Mouse (Mus musculus) megakaryocyte progenitor cell, adult 5-6 weeks (primary cell): Measurements from ENCODE around the gene Mex3b. TPM values are rescaled to one million over a fixed set of nuclear protein-coding genes. Genes with fewer than 3 reads are reported as not detected.
A peak's percentile ranks its signal among the peaks of the same experiment; 100 is the strongest.

ENCODE experiments used
- ATAC-seq: replicated peaks from 2 replicates; pipeline ENCODE4 v1.8.0; 2016; ENCODE audit warnings: mild to moderate bottlenecking, moderate TSS enrichment, inconsistent platforms; ENCODE audit not compliant: poor library complexity
- total RNA-seq, 2 experiments: library from RNA; stranded (forward) in 1 of 2; stranded (reverse) in 1 of 2; fragments of 157-497, 149-512 nt in 1 of 2; fragments of 200-1000 nt in 1 of 2; gene quantifications; 2 replicates each; pipeline versions ENCODE4 v1.2.3 to v1.2.4; 2015 to 2017

Mex3b gene
- total RNA-seq (2015): 3.7 and 4.5 TPM in 2 replicates
- total RNA-seq (2017): 2.2 and 4.7 TPM in 2 replicates

DNA sequence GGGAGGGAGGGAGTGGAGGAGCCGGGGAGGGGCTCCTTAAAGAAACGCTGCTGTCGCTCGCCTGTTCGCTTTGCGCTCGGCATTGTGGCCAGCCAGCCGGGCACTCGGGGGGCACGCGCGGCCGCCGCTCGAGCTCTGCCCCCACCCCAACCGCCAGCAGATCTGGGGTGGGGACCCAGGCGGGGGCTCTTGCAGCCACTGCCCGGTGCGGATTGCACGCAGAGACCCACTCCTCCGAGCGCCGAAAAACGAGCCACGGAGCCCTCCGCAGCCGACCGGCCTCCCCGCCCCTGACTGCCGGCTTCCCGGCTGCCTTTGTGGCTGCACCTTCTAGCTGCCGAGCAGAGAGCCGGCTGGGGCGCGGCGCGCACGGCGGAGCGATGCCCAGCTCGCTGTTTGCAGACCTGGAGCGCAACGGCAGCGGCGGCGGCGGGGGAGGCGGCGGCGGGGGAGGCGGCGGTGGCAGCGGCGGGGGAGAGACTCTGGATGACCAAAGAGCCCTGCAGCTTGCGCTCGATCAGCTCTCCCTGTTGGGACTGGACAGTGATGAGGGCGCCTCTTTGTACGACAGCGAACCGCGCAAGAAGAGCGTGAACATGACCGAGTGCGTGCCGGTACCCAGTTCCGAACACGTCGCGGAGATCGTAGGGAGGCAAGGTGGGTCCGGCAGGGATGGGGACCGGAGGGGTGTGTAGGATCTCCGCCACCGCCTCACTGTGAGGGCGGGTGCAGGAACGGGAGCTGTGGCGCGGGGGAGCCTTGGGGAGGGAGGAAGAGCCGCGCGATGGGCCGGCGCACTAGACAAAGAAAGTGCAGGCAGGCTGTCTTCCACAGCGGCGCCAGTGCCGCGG is at the start of gene Mex3b:
TSS of gene Mex3b (plus strand) at position 63 of the 851 bp plus-strand sequence.
- ATAC-seq: peak; percentile 5; the same call in 1 of the 2 replicates

DNA sequence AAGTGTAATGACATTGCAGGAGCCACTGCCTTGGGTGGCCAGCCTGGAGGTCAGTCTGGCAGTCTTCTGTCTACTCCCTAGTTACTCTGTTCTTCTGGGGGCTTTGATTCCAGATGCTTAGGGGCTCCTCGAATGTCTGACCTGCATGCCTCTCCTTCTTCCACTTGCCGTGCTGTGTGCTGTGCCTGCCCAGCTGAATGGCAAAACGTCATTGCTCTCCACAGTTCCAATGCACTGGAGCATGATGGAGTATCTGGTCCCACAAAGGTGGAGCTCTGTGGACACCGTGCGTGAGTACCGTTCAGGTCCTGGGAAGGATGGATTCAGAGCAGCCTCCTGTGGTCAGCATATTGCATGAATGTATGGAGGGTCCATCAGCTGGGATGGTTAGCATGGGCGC is 47.6 kb upstream of the Mex3b start:
- ATAC-seq: no peak

DNA sequence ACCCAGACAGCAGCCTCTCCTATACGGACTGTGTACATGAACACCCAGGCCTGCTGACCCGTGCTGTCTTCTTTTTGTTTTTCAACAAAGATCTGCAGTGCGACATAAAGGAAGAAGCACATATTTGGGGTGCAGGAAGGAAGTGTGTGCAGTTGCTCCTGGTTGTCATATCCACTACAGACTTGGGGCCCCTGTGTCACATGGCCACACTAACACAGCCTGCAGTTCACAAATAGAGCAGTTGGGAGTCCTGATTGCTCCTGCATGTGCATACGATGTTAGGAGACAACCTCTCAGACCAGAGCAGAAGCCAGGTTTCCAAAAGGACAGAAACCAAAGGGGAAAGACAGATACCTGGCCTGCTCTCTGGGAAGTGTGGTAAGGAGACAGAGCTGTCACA is 46.5 kb upstream of the Mex3b start:
- ATAC-seq: peak; percentile 46

DNA sequence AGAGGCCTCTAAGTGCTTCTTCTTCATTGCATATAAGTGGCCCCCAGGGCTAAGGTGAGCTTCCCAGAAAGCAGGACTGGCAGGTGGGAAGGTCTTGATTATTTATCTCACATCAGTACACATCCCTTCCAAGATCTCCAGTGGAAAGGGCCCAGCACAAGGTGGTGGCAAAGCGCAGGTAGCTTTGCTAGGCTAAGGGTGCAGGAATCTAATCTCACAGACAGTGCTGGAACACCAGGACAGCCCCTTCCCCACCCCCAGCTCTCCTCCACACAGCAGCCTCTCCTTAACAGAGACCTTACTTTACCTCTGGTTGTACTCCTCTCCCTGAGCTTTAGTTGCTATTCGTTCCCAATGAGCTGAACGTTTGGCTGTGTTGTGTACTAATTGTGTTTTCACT is 45.6 kb upstream of the Mex3b start:
- no peak for ATAC-seq

DNA sequence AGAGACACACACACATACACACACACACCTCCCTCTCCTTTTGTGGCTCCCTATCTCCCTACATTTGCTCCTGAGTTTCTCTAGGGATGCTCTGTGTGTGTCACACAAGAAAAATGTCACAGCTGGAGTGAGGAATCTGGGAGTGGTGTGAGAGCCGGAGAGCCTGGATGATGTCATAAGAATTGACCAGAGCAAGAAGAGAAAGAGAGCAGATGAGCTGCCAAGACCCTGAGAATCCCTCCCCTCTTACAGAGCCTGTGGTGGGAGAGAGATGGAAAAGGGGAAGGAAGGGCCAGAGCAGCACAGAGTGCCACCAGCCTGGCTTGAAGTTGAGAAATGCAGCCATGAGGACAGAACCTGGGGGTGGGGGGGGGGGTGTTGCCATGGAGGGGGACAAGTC is 44.6 kb upstream of the Mex3b start:
- ATAC-seq: peak; percentile 97

DNA sequence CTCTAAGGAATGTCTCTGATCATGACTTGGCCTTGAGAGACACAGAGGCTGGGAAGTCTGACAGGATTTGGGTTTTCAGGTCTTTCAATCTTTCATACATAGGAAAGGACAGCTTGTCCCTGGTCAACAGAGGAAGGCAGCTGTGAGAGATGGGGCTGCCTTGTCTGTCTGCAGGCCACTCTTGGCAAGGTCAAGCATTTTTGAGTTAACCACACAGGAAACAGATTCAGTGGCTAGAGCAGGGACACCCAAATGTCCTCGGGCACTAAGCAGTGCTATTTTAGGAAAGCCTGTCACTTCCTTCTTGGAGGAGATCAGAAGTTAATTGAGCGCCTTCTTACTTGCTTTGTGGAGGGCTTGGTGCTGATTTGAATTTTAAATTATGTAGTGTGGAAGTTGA is 38.9 kb upstream of the Mex3b start:
- ATAC-seq: peak; percentile 55; the same call in 1 of the 2 replicates

DNA sequence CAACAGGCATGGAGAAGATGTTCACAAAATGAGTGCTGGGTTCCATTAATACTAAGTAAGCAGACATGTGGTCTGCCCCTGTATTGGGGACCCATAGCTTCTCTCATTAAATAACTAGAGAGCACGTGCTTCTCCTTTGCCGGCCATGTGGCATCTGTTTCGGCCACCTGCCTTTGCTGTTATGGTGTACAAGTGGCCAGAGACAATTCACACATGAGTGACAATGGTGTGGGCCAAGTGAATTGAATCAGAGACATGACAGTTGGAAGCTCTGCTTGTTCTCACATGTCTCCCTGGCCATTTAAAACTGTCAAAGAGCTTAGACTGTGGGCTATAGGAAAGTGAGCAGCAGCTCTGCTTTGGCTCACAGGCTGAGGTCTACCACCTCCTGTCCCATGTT is 37.6 kb upstream of the Mex3b start:
- no peak for ATAC-seq

DNA sequence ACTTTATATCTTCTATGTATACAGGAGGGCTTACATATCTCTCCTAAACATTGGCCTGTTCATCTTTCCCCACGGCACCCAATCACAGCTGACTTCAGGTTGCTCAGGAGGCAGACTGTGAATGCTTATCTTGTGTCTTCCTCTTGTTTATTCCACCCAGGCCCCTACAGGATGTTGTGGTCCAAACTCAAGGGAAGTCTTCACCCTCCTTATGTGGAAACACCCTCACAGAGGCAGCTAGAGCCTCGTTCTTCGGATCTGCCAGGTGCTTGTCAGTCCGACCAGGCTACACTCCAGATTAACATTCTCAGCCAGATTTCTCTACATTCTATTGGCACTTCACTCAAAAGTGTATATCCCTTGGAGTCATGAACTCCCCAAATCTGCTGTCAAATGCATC is 32.7 kb upstream of the Mex3b start:
- peak; percentile 57 for ATAC-seq

DNA sequence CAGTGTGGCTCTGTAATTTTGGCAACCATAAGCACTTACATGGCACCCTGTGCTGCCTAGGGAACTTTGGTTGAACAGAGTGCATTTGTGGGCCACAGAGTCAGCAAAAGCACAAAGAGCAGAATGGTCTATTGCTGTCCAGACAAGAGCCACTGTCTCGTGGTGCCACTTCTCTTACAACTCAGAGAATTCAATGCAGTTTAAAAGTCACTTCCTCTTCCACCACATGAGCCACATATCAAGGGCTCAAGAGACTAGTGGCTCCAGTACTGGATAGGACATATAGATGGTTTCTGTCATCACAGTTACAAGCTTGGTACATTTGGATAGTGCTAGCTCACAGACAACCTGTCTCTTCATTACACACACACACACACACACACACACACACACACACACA is 28.7 kb upstream of the Mex3b start:
- peak; percentile 64 for ATAC-seq

DNA sequence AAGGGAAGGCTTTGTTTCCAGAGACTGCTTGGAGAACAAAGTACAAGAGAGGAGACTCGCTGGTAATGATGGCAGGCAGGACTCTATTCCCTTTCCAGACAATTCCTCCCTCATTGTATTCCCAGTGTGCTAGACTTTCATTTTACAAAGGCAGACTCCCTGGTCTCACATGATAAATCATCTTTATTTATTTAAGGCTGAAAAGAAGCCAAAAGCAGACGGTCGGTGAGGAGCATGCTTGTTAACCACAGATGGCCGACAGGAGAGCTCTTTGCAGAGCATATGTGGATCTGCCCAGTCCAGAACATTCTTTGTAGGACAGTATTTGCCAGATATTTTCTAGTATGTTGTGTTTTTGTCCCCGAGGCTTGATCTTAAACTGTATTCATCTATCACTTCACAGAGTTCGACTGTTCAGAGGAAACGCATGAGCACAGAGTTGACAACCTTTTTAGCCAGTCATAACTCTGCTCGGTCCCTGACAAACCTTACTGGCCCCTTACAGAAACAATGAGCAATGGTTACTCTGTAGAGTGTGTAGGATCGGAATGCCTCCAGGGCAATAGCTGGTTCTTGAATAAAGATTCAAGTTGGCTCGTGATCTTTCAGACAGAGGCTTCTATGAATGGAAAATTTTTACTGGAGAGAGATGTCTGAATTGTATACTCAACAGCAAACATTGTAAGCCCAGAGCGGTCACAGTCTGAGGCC is 28.0 kb upstream of the Mex3b start:
- ATAC-seq: no peak

DNA sequence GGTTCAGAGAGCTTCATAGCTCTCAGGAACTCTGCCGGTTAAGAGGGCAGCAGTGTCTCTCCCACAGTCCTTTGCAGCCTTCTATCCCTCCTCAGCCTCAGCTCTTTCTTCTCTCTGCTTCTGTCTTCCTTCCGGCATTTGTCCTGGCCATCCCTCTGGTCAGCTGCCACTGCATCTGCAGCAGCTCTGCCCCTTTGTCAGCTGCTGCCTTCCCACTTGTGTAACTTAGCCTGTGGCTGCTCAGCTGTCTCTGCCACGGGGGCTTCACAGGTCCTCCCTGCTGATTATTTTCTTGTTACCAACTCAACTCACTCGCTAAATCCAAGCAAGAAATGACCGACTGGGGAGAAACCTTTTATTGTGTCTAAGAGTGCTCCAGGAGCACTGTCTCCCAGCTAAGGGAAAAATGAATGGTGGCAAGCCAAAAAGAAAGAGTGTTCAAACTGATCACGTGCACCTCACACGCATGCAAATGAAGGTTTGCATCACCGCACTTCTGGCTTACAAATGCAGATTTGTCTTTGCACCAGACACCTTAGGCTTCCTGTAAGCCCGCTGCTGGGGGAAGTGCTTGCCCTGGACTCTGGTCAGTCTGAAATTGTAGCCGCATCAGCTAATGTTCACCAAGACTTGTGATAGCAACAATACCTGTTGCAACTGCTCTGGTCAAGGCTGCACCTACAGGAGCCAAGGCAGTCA is 24.8 kb upstream of the Mex3b start:
- ATAC-seq: peak; percentile 52

DNA sequence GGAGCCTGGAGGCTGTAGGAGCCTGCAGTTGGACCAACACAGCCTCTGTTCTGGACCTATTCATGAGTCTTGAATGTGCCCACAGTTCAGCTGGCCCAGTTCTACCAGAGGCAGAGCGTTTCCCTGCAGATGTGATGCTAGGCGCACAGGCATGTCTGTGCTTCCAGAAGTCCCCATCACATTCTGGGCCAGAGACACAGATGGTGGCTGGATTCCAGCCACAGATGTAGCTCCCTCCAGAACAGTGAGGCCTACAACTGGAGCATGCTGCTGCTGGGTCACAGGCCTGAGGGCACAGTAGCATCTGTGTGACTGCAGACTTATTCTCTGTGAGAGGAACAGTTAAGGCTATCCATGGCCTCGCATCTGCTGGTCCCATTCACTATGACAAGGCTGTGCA is 16.4 kb upstream of the Mex3b start:
- ATAC-seq: no peak

DNA sequence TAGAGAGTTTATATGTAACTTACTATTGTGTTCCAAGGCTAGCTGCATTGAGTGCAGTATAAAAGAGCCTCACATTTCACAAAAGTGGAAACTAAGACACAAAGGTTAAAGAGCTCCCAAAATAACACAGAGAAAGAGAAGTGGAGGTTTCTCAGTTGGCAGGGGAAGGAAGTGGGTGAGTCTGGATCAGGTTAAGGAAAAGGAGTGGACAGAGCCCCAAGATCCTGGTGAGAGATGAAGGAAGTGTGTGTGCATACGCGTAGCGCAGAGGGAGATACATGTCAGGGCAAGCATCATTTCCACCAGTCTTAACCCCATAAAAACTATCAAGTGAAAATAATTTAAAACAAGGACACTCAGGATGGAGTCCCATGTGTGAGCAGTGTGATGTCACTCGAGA is 15.5 kb upstream of the Mex3b start:
- ATAC-seq: peak; percentile 65

DNA sequence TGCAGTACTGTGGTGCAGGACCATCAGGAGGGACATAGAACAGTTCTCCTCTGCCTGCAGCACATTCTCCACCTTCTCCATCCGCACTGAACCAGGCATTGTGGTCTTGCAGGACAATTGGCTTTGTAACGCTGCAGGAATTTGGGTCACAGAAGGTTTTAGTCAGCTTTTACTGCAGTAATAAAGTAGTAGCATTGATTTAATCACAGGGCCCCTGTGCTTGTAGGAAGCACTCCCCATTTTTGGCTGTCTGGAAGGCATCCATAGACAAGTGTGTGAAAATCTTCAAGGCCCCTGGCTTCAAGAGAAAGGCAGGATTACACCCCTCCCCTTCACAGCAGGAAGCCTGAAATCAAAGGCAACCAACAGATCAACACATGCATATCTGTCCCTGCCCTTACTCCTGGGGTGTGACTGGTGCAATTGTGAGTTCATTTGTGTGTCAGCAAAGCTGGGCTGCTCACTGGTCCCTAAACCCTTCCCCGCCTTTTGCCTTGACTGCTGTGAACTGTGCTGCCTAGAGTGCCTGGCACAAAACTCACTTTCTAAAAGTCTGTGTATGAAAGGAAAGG is 12.9 kb upstream of the Mex3b start:
- no peak for ATAC-seq

DNA sequence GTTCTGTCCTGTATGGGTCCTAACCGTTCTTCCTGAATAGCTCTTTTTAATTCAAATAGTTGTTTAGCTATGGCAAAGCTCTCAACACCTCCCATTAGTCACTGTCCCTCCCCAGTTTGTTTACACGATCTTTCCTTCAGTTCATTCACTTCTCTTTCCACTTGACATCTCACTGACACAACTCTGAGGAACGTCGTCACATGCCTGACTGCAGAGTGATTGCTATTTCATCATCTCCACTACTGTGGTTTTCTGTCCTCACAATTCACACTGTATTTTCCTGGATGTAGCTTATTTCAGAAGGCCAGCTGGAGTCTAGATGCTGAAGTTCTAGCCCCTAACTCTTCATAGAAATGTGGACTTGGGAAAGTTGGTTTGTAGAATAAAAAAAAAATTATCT is 8.5 kb upstream of the Mex3b start:
- ATAC-seq: peak; percentile 94

DNA sequence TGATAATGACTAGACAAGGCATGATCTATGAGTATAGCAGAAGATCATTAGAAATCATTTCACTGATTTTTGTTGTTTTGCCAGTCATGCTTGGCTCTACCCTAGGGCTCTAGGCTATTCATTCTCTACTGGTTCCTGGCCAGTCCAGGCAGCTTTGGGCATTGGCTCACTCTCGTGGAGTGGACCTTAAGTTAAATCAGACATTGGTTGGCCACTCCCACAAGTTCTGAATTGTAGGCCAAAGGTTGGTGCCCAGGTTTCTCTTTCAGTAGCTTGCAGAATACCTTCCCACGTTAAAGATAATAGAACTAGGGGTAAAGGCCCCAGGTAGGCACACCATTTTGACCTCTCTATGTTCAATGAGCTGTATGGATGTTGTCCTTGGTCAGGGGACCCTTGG is 6.5 kb upstream of the Mex3b start:
- no peak for ATAC-seq

DNA sequence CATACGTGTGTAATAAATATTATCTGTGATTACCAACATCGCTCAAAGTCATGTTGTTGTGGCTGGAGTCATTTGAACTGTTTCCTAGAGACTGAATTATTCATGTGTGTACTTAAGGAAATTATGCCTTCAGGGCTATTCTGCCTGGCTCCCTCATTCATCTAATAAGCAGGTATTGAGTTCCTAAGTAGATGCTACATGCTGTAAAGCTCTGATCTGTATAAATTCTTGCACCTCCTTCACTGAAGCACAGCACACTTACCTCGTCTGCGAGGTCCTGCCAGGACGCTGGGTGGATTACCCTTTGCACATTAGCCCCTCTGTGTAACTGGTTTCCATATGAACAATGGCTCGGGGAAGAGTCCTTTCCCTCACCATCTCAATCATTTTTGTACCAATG is 3.8 kb upstream of the Mex3b start:
- no peak for ATAC-seq

DNA sequence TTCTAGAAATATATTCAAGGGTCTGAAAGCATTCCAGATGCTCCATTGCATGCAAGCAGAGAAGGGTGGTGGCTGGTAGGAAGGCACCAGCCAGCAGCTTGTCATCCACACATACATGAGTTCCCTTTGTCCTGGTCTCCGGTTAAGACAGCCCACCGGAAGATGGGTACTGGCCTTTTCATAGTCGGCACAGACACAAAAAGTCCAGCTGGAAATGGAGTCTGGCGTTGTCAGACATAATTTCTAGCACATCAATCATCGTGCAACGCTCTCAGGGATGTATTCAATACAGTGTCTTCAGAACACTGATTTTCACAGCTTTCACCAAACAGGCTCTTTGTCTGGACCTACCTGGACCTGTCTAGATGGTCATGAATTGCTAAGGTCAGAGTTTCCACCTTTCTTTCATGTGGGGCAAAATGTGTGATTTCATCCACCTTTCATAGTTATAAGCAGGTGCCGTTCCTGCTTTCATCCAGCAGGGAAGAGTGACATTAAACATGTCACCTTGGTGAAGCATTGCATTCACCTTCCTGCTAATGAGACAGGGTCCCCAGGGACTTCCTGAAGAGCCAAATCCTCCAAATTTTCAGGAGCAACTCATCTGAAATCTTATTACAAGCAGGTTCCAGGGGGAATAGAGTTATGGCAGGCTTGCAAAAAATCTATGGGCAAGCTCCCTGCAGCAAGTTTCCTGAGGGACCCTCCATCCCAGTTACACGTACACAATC is 2.7 kb upstream of the Mex3b start:
- no peak for ATAC-seq

DNA sequence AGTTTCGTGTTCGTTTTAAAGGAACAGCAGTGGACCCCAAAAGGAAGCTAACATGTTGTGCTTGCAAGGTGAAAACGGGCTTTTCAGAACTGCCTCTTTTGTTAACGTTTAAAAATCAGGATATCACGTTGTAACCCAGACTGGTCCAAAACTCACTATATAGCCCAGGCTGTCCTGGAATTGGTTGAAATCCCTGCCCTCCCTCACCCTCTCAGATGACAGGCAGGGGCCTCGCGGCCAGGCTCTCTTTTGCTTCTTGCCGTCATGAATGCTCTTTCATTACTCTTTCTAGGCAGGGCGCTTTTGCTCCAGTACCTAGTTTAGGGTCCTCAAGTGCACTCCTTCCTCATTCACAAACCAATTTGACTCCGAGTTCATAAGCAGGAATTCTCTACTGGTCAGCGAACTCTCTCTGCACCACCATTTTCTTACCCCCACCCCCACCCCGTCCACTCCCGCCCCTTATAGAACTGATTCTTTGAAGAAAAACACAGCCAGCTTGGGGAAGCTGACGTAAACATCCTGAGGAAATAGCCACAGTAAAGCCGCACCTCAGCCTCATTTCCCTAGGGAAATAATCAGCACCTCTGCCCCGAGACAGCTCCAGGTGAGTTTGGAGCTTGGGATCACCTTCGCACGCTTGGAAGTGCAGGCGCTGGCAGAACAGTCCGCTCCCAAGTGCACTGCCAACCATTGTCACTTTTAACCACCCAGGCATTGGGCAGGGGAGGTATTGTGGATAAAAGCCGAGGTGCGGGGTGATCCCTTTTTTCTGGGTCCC is 2.0 kb upstream of the Mex3b start:
- ATAC-seq: no peak
